Mouse (Mus musculus): ENCODE results near the gene Malsu1. TPM values are rescaled to one million over a fixed set of nuclear protein-coding genes. Genes with fewer than 3 reads are reported as not detected.

Malsu1 gene
- total RNA-seq (2021) (10 to 100 TPM; 34.4 to 39.0 TPM), polyA plus RNA-seq (2012; rRNA removed) (14.5 and 15.4 TPM in 2 replicates)
- long read RNA-seq, transcript Malsu1-203 (4 exons, 2,819 nt): major isoform, 27 of 34 reads
- long read RNA-seq, transcript Malsu1-202 (3 exons, 2,587 nt): minor isoform, 5 of 34 reads
- long read RNA-seq, partial matches to known transcripts: 0 of 34 reads
- long read RNA-seq, other reads (novel, unspliced or antisense): 2 of 34 reads

DNA sequence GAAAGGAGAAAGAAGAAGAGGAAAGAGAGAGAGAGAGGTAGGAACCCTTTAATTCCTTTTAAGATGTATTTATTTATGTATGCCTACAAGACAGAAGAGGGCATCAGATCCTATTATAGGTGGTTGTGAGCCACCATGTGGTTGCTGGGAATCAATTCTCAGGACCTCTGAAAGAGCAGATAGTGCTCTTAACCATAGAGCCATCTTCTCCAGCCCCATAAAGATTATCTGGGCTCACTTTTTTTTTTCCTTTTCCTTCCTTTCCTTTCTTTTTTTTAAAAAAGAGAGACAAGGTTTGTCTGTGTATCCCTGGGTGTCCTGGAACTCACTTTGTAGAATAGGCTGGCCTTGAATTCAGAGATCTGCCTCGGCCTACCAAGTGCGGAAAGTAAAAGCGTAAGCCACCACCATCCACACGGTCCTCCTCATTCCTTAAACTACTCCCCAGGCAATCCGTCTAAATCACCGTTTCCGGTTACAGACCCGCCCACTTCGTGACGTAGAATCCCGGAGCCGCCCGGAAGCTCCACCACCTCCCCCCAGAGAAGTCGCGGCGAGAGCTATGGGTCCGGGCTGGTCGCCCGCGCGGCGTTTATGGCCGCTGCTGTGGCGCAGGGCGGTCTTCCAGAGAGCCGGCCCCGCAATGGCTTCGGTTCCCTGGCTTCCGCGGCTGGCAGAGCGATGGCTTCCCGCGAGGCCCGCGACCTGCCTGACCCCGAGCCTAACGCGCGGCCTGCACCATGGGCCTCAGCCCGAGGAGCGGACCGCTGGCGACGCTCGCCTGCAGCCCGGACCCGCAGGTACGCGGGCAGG, at the start of gene Malsu1:
TSS of gene Malsu1 (plus strand) at position 492 of the 813 bp plus-strand sequence.
- peak; percentile 96 to 97 for DNase-seq
- peaks cover 7% of the 10 kb centered on the region for H3K36me3 ChIP-seq (ENCODE audit: control insufficient read depth, insufficient read depth, low read length)
- H3K79me2 ChIP-seq (replicated peaks; ENCODE audit: control insufficient read depth, insufficient read depth, low read length): peaks cover 7% of the 10 kb centered on the region
- H3K9ac ChIP-seq (ENCODE audit: low read depth, low read length): peak within 1 kb of the TSS; percentile 99
- H3K27me3 ChIP-seq (ENCODE audit: control insufficient read depth, insufficient read depth, low read length): no peaks in the 10 kb centered on the region
- intact Hi-C loops (cut with DNase I): loop anchor here (2.0 to 5.0 kb wide), 3 partner anchors 23 to 189 kb away; partner anchors contain the start of gene Tra2a
- peak within 1 kb of the TSS; percentile 88 for H3K27ac ChIP-seq
- peak; percentile 88 for TF ChIP-seq POLR2A (IDR thresholded peaks at IDR 0.05; ENCODE audit: insufficient read depth, low read depth, low read length)
- 0 out of 2 replicates have a peak, but pooled peaks have one; percentile 47 for TF ChIP-seq EP300 (IDR thresholded peaks at IDR 0.05; ENCODE audit: insufficient read depth, low read depth, low read length)
- TF ChIP-seq CTCF (IDR thresholded peaks at IDR 0.05): no peak
- under 1% methylated on average over 49 of the region's 49 CpGs for WGBS
- peak within 1 kb of the TSS; percentile 98 for H3K4me3 ChIP-seq
- H3K4me1 ChIP-seq (ENCODE audit: control insufficient read depth, insufficient read depth, low read length): peaks cover 3% of the 10 kb centered on the region

DNA sequence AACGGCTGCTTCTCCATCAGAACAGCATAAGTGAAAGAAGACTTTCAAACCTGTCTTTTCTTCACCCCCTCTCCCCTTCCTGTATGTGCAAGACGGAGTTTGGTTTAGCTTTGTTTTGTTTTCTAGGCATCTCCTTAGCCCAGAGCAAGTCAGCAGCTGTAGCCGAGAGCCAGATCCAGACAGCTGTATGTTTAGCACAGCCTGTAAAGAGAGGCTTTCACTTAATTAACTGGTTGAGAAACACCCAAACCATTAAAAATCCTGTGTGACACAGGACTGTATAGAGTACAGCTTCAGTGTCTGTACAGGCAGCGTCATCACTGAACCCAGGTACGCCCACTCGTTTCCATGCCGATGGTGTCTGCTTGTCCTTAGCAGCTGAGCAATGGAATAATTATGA, 48.3 kb upstream of the Malsu1 start:
- H3K9ac ChIP-seq (ENCODE audit: low read depth, low read length): no peak overlapping the region
- intact Hi-C loops (cut with DNase I): no loop called here
- no peak overlapping the region for H3K27ac ChIP-seq
- no peak for TF ChIP-seq EP300 (IDR thresholded peaks at IDR 0.05; ENCODE audit: insufficient read depth, low read depth, low read length)
- TF ChIP-seq CTCF (IDR thresholded peaks at IDR 0.05): no peak
- TF ChIP-seq POLR2A (IDR thresholded peaks at IDR 0.05; ENCODE audit: insufficient read depth, low read depth, low read length): no peak
- no peaks in the 10 kb centered on the region for H3K27me3 ChIP-seq (ENCODE audit: control insufficient read depth, insufficient read depth, low read length)
- H3K4me3 ChIP-seq: no peak overlapping the region
- no peaks in the 10 kb centered on the region for H3K4me1 ChIP-seq (ENCODE audit: control insufficient read depth, insufficient read depth, low read length)
- H3K79me2 ChIP-seq (replicated peaks; ENCODE audit: control insufficient read depth, insufficient read depth, low read length): no peaks in the 10 kb centered on the region
- no peak for DNase-seq
- no peaks in the 10 kb centered on the region for H3K36me3 ChIP-seq (ENCODE audit: control insufficient read depth, insufficient read depth, low read length)
- WGBS: 87% methylated on average over 7 of the region's 7 CpGs

DNA sequence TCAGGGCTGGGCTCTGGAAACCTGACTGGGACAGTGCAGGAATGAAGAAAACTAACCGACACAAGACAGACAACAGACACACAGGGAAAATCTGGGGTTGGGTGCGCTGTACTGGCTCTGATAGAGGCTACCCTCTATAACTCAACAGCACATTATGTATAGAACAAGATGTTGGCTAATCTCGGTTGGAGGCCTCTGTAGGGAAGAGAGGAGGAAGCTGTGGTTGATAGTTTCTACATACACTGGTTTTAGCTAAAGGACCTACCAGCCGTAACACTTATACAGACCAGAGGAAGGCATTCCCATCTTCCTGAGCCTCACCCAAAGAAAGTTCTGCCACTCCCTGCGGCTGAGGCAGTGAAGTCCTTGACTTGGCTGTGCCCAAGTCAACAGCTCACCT, 47.1 kb upstream of the Malsu1 start:
- no peaks in the 10 kb centered on the region for H3K36me3 ChIP-seq (ENCODE audit: control insufficient read depth, insufficient read depth, low read length)
- DNase-seq: no peak
- TF ChIP-seq POLR2A (IDR thresholded peaks at IDR 0.05; ENCODE audit: insufficient read depth, low read depth, low read length) (no peak), CTCF (IDR thresholded peaks at IDR 0.05) (no peak), EP300 (IDR thresholded peaks at IDR 0.05; ENCODE audit: insufficient read depth, low read depth, low read length) (no peak)
- H3K4me3 ChIP-seq: no peak overlapping the region
- H3K79me2 ChIP-seq (replicated peaks; ENCODE audit: control insufficient read depth, insufficient read depth, low read length): no peaks in the 10 kb centered on the region
- 79% methylated on average over 5 of the region's 5 CpGs for WGBS
- no peak overlapping the region for H3K9ac ChIP-seq (ENCODE audit: low read depth, low read length)
- H3K4me1 ChIP-seq (ENCODE audit: control insufficient read depth, insufficient read depth, low read length): no peaks in the 10 kb centered on the region
- intact Hi-C loops (cut with DNase I): no loop called here
- H3K27ac ChIP-seq: no peak overlapping the region
- H3K27me3 ChIP-seq (ENCODE audit: control insufficient read depth, insufficient read depth, low read length): no peaks in the 10 kb centered on the region

DNA sequence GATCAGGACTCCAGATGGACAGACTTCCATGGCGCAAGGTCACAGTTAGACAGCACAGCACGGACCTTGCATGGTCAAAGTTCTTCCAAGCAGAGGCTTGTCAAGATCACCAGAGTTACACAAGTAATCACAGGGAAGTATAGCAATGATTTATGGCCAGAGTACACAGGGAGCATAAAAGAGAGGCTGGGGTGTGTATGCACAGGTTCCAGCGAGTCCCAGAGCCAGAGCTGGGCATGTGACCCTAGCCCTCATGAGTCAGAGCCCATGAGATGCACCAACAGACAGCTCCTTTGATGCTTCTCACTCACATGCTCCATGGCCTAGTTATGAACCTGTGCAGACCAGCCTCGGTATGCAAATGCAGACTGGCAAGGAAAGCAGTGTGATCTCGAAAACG, 45.6 kb upstream of the Malsu1 start:
- Histone ChIP-seq H3K27me3 (ENCODE audit: control insufficient read depth, insufficient read depth, low read length) (no peaks in the 10 kb centered on the region), H3K36me3 (ENCODE audit: control insufficient read depth, insufficient read depth, low read length) (no peaks in the 10 kb centered on the region), H3K79me2 (replicated peaks; ENCODE audit: control insufficient read depth, insufficient read depth, low read length) (no peaks in the 10 kb centered on the region), H3K9ac (ENCODE audit: low read depth, low read length) (no peak overlapping the region), H3K4me1 (ENCODE audit: control insufficient read depth, insufficient read depth, low read length) (no peaks in the 10 kb centered on the region), H3K4me3 (no peak overlapping the region), H3K27ac (no peak overlapping the region)
- 91% methylated on average over 6 of the region's 6 CpGs for WGBS
- TF ChIP-seq CTCF (IDR thresholded peaks at IDR 0.05) (no peak), POLR2A (IDR thresholded peaks at IDR 0.05; ENCODE audit: insufficient read depth, low read depth, low read length) (no peak), EP300 (IDR thresholded peaks at IDR 0.05; ENCODE audit: insufficient read depth, low read depth, low read length) (no peak)
- no peak for DNase-seq
- intact Hi-C loops (cut with DNase I): no loop called here

DNA sequence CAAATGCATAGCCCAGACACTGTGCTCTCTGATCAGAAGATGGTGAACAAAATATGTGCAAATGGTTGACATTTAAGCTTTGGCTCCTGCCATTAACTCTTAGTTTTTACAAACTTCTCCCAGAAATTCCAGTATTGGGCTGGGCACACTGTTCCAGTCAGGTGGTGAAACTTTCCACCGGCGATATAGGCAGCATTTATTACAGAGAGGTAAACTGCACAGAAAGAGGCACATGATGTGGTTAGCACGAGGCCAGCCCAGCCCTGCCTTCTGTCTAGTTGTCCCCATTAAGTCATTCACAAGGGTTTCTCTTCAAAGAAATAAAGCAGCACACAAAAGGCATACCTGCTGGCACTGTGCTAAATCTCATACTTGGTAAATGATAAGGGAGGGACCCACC, 44.9 kb upstream of the Malsu1 start:
- Histone ChIP-seq H3K79me2 (replicated peaks; ENCODE audit: control insufficient read depth, insufficient read depth, low read length) (no peaks in the 10 kb centered on the region), H3K4me3 (no peak overlapping the region), H3K4me1 (ENCODE audit: control insufficient read depth, insufficient read depth, low read length) (no peaks in the 10 kb centered on the region), H3K9ac (ENCODE audit: low read depth, low read length) (no peak overlapping the region), H3K36me3 (ENCODE audit: control insufficient read depth, insufficient read depth, low read length) (no peaks in the 10 kb centered on the region), H3K27ac (no peak overlapping the region), H3K27me3 (ENCODE audit: control insufficient read depth, insufficient read depth, low read length) (no peaks in the 10 kb centered on the region)
- WGBS: 86% methylated on average over 3 of the region's 3 CpGs
- no peak for DNase-seq
- TF ChIP-seq EP300 (IDR thresholded peaks at IDR 0.05; ENCODE audit: insufficient read depth, low read depth, low read length): no peak
- TF ChIP-seq CTCF (IDR thresholded peaks at IDR 0.05): no peak
- TF ChIP-seq POLR2A (IDR thresholded peaks at IDR 0.05; ENCODE audit: insufficient read depth, low read depth, low read length): no peak
- intact Hi-C loops (cut with DNase I): no loop called here

DNA sequence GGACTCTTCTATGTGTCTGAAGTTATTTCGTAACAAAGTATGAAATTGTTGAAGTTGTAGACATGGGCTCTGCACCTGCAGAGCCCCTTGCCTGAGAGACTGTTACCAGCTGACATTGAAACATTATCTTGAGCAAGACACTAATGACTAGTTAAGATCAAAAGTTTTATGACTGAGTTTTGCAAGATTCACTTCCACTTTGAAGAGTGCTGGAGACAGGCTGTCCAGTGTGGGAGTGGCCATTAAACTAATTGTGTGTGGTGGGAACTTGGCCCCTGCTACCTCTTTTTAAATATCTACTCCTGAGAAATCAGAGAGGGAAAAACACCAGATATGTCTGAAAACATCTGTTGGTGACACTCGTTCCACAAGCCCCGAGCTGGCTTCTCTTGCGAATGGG, 42.4 kb upstream of the Malsu1 start:
- WGBS: 66% methylated on average over 4 of the region's 4 CpGs

More for the DNA sequence above, 42.4 kb upstream of the Malsu1 start:
- Histone ChIP-seq H3K9ac (ENCODE audit: low read depth, low read length) (no peak overlapping the region), H3K4me3 (no peak overlapping the region), H3K27ac (no peak overlapping the region), H3K79me2 (replicated peaks; ENCODE audit: control insufficient read depth, insufficient read depth, low read length) (no peaks in the 10 kb centered on the region), H3K4me1 (ENCODE audit: control insufficient read depth, insufficient read depth, low read length) (no peaks in the 10 kb centered on the region), H3K27me3 (ENCODE audit: control insufficient read depth, insufficient read depth, low read length) (peaks cover 2% of the 10 kb centered on the region; the same call in 1 of the 2 replicates), H3K36me3 (ENCODE audit: control insufficient read depth, insufficient read depth, low read length) (no peaks in the 10 kb centered on the region)
- no peak for TF ChIP-seq EP300 (IDR thresholded peaks at IDR 0.05; ENCODE audit: insufficient read depth, low read depth, low read length)
- no peak for TF ChIP-seq CTCF (IDR thresholded peaks at IDR 0.05)
- no peak for TF ChIP-seq POLR2A (IDR thresholded peaks at IDR 0.05; ENCODE audit: insufficient read depth, low read depth, low read length)
- no peak for DNase-seq
- intact Hi-C loops (cut with DNase I): no loop called here

Data from heart, adult 2 months (tissue).